Mouse (Mus musculus) c-Kit-positive CD71-negative TER-119-negative erythroid progenitor cells, embryonic 14.5 days (primary cell): ENCODE measurements around the gene AI661453.
"Not testable (repeated sequence)": the region's sequence is repeated elsewhere in the genome, so short reads cannot be mapped to it uniquely, and the experiment has no call there.

Experiments
- DNase-seq: peaks from one replicate; pipeline ENCODE4 v3.0.0-alpha.2; 2013; ENCODE audit warnings: low read depth

Gene AI661453

DNA sequence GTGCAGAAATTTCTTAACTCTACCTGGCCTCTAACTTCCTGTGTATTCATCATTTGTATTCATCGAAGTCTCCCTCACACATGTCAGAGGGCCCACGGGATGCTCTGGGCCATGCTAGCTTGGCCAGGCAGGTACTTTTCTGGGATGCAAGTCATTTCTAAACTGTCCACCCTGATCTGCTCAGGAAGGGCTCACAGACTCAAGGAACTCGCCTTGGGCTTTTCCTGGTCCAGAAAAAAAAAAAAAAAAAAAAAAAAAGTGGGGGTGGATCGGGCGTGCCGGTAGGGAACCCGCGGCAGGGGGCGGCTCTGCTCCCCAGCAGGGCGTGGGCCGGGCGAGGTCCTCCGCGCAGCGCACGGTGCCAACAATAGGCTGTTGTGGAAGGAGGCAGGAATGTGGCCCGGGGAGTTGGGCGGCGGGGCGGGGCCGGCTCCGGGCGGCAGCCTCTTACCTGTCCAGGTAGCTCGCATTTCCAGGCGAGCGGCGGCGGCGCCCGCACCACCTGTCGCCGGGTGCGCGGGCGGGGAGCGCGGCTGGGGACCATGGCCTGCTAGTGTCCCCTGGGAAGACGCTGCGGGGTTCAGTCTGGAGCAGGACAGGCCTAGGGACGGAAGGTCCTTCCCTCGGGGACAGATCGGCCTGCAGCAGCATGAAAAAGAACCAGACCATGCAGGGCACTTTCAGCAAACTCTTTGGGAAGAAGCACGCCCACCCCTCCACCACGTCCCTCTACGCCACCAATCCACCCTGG, at the start of gene AI661453:
Gene AI661453 (plus strand): TSS at position 460 of the 751 bp plus-strand sequence.
- DNase-seq = no peak

GRCm38 (mm10) chr17:47386649-47387048, 49.8 kb upstream of the AI661453 start:
- DNase-seq = no peak

DNA sequence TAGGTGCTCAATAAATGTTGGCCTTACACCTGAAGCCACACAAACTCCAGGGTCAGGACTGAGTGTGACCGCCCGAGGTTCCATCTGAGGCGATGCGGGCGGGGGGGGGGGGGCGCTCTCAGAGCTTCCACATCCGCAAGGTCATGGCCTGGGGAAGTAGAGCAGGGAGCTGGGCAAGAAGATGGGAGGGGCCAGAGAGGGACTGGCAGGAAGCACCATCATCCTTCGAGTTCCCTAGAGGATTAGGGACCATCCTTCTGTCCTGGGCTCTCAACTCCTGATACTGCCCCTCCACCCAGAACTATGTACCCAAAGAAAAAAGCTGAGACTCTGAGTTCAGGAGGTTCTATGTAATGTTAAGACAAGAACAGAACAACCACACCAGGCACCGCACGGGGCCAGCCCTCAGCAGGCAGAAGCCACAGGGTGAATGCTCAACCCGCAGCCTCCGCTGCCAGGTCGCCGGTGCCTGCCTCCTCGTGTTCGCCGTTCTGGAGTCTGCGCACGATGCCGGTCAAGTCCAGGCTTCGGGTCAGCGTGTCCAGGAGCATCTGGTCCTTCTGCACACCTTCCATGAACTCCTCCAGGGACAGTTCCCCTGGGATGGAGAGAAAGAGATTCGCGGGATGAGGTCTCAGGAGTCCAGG, 42.1 kb upstream of the AI661453 start:
- DNase-seq = no peak

GRCm38 (mm10) chr17:47395376-47395913, 41.0 kb upstream of the AI661453 start:
- peak; percentile 56 for DNase-seq

DNA sequence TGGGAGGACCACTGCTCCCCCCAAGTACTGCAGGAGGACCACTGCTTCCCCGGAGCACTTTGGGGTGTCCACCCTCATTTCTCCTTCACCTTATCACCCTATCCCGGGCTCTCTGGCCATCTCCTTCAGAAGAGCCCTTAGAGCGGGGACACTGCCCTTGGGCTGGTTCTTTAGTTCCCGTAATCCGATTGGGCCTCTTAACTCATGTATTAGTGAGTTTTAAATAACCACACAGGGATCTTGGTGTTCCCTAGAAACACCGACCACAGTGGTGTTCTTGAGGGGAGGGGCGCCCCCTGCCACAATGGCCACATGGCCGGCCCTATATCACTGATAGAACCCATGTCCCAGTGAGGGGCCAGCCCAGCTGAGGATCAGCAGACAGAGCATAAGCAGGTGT, 37.3 kb upstream of the AI661453 start:
- DNase-seq = no peak

- no peak for DNase-seq
These were observed 36.0 kb upstream of the AI661453 start, which contains the start of gene Guca1a for GRCm38 (mm10) chr17:47400451-47400850. Guca1a (minus strand) TSS chr17:47400584.

- no peak for DNase-seq
These were observed 28.5 kb upstream of the AI661453 start for GRCm38 (mm10) chr17:47407717-47408557.

DNA sequence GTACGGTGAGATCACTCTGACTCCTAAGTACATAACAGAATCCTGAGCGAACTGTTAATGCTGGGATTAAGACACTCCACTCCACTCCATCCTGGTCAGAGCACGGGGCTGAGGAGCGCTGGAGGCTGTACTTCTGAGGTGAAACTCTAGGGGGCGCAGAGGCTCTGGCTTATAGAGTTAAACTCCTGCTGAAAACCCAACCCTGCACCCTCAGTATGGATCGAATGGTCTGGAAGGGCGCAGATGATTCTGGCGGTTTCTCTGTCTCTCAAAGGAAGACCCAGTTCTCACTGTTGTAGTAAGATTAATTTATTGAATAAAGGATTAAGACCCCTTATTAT, 27.9 kb upstream of the AI661453 start:
- DNase-seq = peak; percentile 50

DNA sequence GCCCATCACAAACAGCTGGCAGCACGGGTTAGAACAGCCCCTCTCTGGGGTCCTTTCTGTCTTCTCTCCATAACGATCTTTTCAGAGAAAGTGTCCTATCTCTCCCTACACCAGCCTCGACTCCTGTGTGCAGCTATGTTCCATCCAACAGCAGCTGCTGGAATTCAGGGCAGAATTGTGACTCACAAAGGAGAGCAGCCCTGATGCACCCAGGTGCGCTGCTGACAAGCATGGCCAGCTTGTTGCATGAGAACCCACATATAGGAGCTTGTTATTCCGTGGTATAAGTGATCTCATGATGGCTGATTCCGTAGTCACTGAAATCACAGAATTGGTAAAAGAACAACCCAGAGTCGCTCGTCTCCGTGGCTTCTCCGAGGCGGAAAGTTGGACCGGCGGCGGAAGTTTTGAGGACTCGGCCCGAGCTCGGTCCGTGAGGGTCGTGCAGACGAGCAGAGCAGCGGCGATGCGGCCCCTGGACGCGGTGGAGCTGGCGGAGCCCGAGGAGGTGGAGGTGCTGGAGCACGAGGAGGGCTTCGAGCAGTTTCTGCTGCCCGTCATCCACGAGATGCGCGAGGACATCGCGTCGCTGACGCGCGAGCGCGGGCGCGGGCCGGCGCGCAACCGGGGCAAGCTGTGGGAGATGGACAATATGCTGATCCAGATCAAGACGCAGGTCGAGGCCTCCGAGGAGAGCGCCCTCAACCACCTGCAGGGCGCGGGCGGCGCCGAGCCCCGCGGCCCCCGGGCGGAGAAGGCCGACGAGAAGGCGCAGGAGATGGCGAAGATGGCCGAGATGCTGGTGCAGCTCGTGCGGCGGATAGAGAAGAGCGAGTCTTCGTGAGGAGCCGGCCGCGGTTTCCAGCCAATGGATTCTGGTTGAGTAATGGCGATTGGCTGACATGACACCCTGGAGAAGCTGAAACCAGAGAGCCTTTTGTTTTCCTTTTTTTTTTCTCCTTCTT, 26.2 kb upstream of the AI661453 start:
- not testable (repeated sequence) for DNase-seq

- DNase-seq = no peak
These were observed 16.2 kb upstream of the AI661453 start for GRCm38 (mm10) chr17:47420195-47420594.

- no peak for DNase-seq
These were observed 14.8 kb upstream of the AI661453 start for GRCm38 (mm10) chr17:47421566-47421965.

- not testable (repeated sequence) for DNase-seq
These were observed 13.8 kb upstream of the AI661453 start for GRCm38 (mm10) chr17:47422616-47423015.

- DNase-seq = no peak
These were observed 12.2 kb upstream of the AI661453 start for GRCm38 (mm10) chr17:47424186-47424585.

GRCm38 (mm10) chr17:47427316-47427715, 9.1 kb upstream of the AI661453 start:
- DNase-seq = no peak

DNA sequence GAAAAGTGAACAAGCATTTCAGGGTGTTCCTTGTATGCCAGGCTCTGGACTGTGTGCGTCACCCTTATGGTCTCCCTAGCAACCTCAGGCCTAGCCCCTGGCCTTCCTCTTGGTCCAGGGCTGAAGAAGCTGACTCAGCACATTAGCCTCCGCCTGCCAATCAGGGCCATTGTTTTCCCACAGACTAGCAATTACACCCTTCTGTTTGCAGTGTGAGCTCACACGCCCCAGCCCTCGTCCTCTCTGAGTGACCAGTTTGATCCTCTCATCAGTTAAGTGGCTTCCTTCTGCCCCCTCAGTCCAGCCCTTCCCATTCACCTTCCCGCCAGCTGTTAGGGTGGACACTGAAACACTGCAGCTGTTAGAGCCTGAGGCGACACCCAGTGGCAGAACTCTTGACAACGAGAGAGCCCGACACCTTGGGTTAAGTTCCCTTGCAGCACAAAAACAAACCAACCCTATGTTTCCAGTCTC, 7.5 kb upstream of the AI661453 start:
- DNase-seq = no peak

GRCm38 (mm10) chr17:47430815-47431214, 5.6 kb upstream of the AI661453 start:
- DNase-seq = no peak

DNA sequence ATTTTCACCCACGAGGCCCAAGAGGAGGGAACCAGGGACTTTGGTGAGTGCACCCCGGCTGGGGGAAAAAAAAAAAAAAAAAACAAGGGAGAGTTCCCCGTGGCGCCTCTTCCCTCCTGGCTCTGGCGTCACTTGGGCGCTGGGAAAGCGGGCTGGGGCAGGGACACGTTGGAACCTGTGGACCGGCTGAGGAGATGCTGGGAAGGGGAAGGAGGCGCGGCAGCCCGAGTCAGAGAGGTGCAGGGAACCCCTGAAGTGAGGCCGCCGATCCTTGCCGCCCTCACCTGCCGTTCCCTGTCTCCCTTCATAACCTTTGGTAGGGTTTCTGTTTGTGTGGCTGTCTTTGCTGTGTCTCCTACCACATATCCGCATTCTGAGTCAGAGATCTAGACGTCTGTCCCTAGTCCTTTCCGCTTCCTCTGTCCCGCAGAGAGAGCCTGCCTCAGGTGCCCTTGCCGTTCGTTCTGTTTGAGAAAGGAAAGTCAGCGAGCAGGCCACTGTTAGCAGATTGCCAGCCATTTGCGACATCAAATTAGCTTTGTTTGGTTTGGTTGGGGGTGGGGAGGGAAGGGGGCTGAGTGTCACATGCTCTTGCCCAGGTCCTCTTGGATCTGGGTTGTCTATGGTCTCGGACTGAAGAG, 612 bp downstream of the AI661453 start, which contains the start of gene 1700001C19Rik:
Gene 1700001C19Rik (minus strand): TSS at position 470 of the 641 bp plus-strand sequence.
- DNase-seq = no peak

- no peak for DNase-seq
These were observed 2.2 kb downstream of the AI661453 start for GRCm38 (mm10) chr17:47438611-47439010.

DNA sequence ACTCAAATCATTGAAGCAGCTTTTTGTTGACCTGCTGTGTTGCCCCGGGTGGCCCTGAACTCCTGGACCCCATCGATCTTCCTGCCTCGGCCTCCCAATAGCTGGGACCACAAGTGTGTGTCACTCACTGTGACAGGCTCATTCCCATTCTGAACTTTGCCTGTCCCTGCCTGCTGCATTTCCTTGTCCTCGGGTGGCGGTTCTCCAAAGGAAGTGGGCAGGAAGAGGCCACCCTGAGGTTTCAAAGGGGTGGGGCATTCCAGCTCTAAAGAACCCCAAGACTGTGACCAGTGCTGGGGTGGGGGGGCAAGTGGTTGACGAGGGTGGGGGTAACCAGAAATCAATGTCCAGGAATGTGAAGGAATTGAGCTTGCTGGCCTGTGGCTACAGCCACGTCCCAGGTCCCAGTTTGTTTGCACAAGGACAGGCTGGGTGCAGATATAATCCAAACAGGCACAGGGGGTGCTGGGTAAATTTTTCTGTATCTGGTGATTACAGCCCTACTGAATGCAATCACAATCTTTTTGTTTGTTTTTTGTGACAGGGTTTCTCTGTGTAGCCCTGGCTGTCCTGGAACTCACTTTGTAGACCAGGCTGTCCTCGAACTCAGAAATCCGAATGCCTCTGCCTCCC, 3.1 kb downstream of the AI661453 start:
- DNase-seq = no peak

- no peak for DNase-seq
These were observed 4.0 kb downstream of the AI661453 start for GRCm38 (mm10) chr17:47440359-47440890.
